Mouse (Mus musculus): ENCODE data around the gene Sarm1. TPM values are rescaled to one million over a fixed set of nuclear protein-coding genes. Genes with fewer than 3 reads are reported as not detected.
A peak's percentile ranks its signal among the peaks of the same experiment; 100 is the strongest.
"Not testable (repeated sequence)": the region's sequence is repeated elsewhere in the genome, so short reads cannot be mapped to it uniquely, and the experiment has no call there.

Sarm1 gene
- polyA plus RNA-seq, 1 experiment: 0.97 TPM

- WGBS: under 1% methylated on average over 23 of the region's 23 CpGs
- TF ChIP-seq POLR2A (IDR thresholded peaks at IDR 0.05; ENCODE audit: control insufficient read depth, extremely low read depth, insufficient read depth, low read length, poor library complexity) (no peak), CTCF (IDR thresholded peaks at IDR 0.05; ENCODE audit: borderline replicate concordance, control insufficient read depth, extremely low read depth, insufficient read depth, low read length, poor library complexity) (no peak)
These were observed 38.0 kb upstream of the Sarm1 start for GRCm38 (mm10) chr11:78535376-78536079.

GRCm38 (mm10) chr11:78534516-78534915, 37.0 kb upstream of the Sarm1 start:
- WGBS: 91% methylated on average over 4 of the region's 4 CpGs
- Histone ChIP-seq H3K27ac (ENCODE audit: control insufficient read depth, insufficient read depth, low read length) (no peak overlapping the region), H3K36me3 (ENCODE audit: control insufficient read depth, insufficient read depth, low read length) (no peaks in the 10 kb centered on the region; the same call in 1 of the 2 replicates), H3K4me3 (ENCODE audit: control insufficient read depth, insufficient read depth, low read length) (no peak overlapping the region), H3K4me1 (replicated peaks; ENCODE audit: control insufficient read depth, insufficient read depth, low read length) (peaks cover 9% of the 10 kb centered on the region), H3K27me3 (ENCODE audit: control insufficient read depth, insufficient read depth, low read length) (no peaks in the 10 kb centered on the region)
- TF ChIP-seq POLR2A (IDR thresholded peaks at IDR 0.05; ENCODE audit: control insufficient read depth, extremely low read depth, insufficient read depth, low read length, poor library complexity) (no peak), CTCF (IDR thresholded peaks at IDR 0.05; ENCODE audit: borderline replicate concordance, control insufficient read depth, extremely low read depth, insufficient read depth, low read length, poor library complexity) (no peak)
- DNase-seq: no peak

More at GRCm38 (mm10) chr11:78535376-78536079, 38.0 kb upstream of the Sarm1 start:
- Histone ChIP-seq H3K36me3 (ENCODE audit: control insufficient read depth, insufficient read depth, low read length) (peaks cover 3% of the 10 kb centered on the region; the same call in 1 of the 2 replicates), H3K4me3 (ENCODE audit: control insufficient read depth, insufficient read depth, low read length) (peak overlapping the region; percentile 50), H3K4me1 (replicated peaks; ENCODE audit: control insufficient read depth, insufficient read depth, low read length) (peaks cover 9% of the 10 kb centered on the region), H3K27me3 (ENCODE audit: control insufficient read depth, insufficient read depth, low read length) (no peaks in the 10 kb centered on the region), H3K27ac (ENCODE audit: control insufficient read depth, insufficient read depth, low read length) (0 out of 2 replicates have a peak overlapping the region, but pooled peaks have one; percentile 0)
- DNase-seq: no peak

- H3K27me3 ChIP-seq (ENCODE audit: control insufficient read depth, insufficient read depth, low read length); H3K4me3 ChIP-seq (ENCODE audit: control insufficient read depth, insufficient read depth, low read length); H3K4me1 ChIP-seq (replicated peaks; ENCODE audit: control insufficient read depth, insufficient read depth, low read length); DNase-seq; H3K27ac ChIP-seq (ENCODE audit: control insufficient read depth, insufficient read depth, low read length); H3K36me3 ChIP-seq (ENCODE audit: control insufficient read depth, insufficient read depth, low read length): not testable (repeated sequence)
- WGBS: 88% methylated on average over 10 of the region's 10 CpGs
These were observed 34.0 kb upstream of the Sarm1 start for GRCm38 (mm10) chr11:78531515-78531914.

GRCm38 (mm10) chr11:78531046-78531445, 33.5 kb upstream of the Sarm1 start:
- H3K4me3 ChIP-seq (ENCODE audit: control insufficient read depth, insufficient read depth, low read length): no peak overlapping the region
- 91% methylated on average over 6 of the region's 6 CpGs for WGBS
- H3K36me3 ChIP-seq (ENCODE audit: control insufficient read depth, insufficient read depth, low read length): no peaks in the 10 kb centered on the region
- no peak for DNase-seq
- TF ChIP-seq POLR2A (IDR thresholded peaks at IDR 0.05; ENCODE audit: control insufficient read depth, extremely low read depth, insufficient read depth, low read length, poor library complexity) (no peak), CTCF (IDR thresholded peaks at IDR 0.05; ENCODE audit: borderline replicate concordance, control insufficient read depth, extremely low read depth, insufficient read depth, low read length, poor library complexity) (no peak)
- H3K4me1 ChIP-seq (replicated peaks; ENCODE audit: control insufficient read depth, insufficient read depth, low read length): peaks cover 6% of the 10 kb centered on the region
- no peaks in the 10 kb centered on the region for H3K27me3 ChIP-seq (ENCODE audit: control insufficient read depth, insufficient read depth, low read length)
- H3K27ac ChIP-seq (ENCODE audit: control insufficient read depth, insufficient read depth, low read length): no peak overlapping the region

GRCm38 (mm10) chr11:78530001-78530400, 32.4 kb upstream of the Sarm1 start:
- no peak for TF ChIP-seq CTCF (IDR thresholded peaks at IDR 0.05; ENCODE audit: borderline replicate concordance, control insufficient read depth, extremely low read depth, insufficient read depth, low read length, poor library complexity)
- TF ChIP-seq POLR2A (IDR thresholded peaks at IDR 0.05; ENCODE audit: control insufficient read depth, extremely low read depth, insufficient read depth, low read length, poor library complexity): no peak
- no peak overlapping the region for H3K27ac ChIP-seq (ENCODE audit: control insufficient read depth, insufficient read depth, low read length)
- no peak overlapping the region for H3K4me3 ChIP-seq (ENCODE audit: control insufficient read depth, insufficient read depth, low read length)
- H3K27me3 ChIP-seq (ENCODE audit: control insufficient read depth, insufficient read depth, low read length): no peaks in the 10 kb centered on the region
- no peaks in the 10 kb centered on the region for H3K4me1 ChIP-seq (replicated peaks; ENCODE audit: control insufficient read depth, insufficient read depth, low read length)
- H3K36me3 ChIP-seq (ENCODE audit: control insufficient read depth, insufficient read depth, low read length): no peaks in the 10 kb centered on the region
- WGBS: 95% methylated on average over 12 of the region's 12 CpGs
- no peak for DNase-seq

GRCm38 (mm10) chr11:78528714-78529113, 31.2 kb upstream of the Sarm1 start:
- no peak for TF ChIP-seq CTCF (IDR thresholded peaks at IDR 0.05; ENCODE audit: borderline replicate concordance, control insufficient read depth, extremely low read depth, insufficient read depth, low read length, poor library complexity)
- TF ChIP-seq POLR2A (IDR thresholded peaks at IDR 0.05; ENCODE audit: control insufficient read depth, extremely low read depth, insufficient read depth, low read length, poor library complexity): no peak
- no peaks in the 10 kb centered on the region for H3K36me3 ChIP-seq (ENCODE audit: control insufficient read depth, insufficient read depth, low read length)

GRCm38 (mm10) chr11:78524838-78525237, 27.3 kb upstream of the Sarm1 start:
- no peak overlapping the region for H3K27ac ChIP-seq (ENCODE audit: control insufficient read depth, insufficient read depth, low read length)
- no peak for DNase-seq
- no peaks in the 10 kb centered on the region for H3K27me3 ChIP-seq (ENCODE audit: control insufficient read depth, insufficient read depth, low read length)
- no peak for TF ChIP-seq POLR2A (IDR thresholded peaks at IDR 0.05; ENCODE audit: control insufficient read depth, extremely low read depth, insufficient read depth, low read length, poor library complexity)
- TF ChIP-seq CTCF (IDR thresholded peaks at IDR 0.05; ENCODE audit: borderline replicate concordance, control insufficient read depth, extremely low read depth, insufficient read depth, low read length, poor library complexity): no peak
- 83% methylated on average over 2 of the region's 2 CpGs for WGBS
- H3K4me3 ChIP-seq (ENCODE audit: control insufficient read depth, insufficient read depth, low read length): no peak overlapping the region
- peaks cover 13% of the 10 kb centered on the region for H3K36me3 ChIP-seq (ENCODE audit: control insufficient read depth, insufficient read depth, low read length)
- H3K4me1 ChIP-seq (replicated peaks; ENCODE audit: control insufficient read depth, insufficient read depth, low read length): no peaks in the 10 kb centered on the region

More at GRCm38 (mm10) chr11:78528714-78529113, 31.2 kb upstream of the Sarm1 start:
- WGBS: 95% methylated on average over 9 of the region's 9 CpGs
- no peak for DNase-seq
- Histone ChIP-seq H3K27ac (ENCODE audit: control insufficient read depth, insufficient read depth, low read length) (no peak overlapping the region), H3K4me1 (replicated peaks; ENCODE audit: control insufficient read depth, insufficient read depth, low read length) (no peaks in the 10 kb centered on the region), H3K4me3 (ENCODE audit: control insufficient read depth, insufficient read depth, low read length) (no peak overlapping the region), H3K27me3 (ENCODE audit: control insufficient read depth, insufficient read depth, low read length) (no peaks in the 10 kb centered on the region)

Measured in thymus, adult 2 months (tissue).